Mouse (Mus musculus) MEL-GATA-1-ER (cell line): ENCODE data around the gene Slc26a11.

Experiments used
- DNase-seq: peaks from one replicate; pipeline ENCODE4 v3.0.0-alpha.2; 2012; ENCODE audit warnings: low read depth; ENCODE audit errors: extremely low read depth

Slc26a11 gene

DNA sequence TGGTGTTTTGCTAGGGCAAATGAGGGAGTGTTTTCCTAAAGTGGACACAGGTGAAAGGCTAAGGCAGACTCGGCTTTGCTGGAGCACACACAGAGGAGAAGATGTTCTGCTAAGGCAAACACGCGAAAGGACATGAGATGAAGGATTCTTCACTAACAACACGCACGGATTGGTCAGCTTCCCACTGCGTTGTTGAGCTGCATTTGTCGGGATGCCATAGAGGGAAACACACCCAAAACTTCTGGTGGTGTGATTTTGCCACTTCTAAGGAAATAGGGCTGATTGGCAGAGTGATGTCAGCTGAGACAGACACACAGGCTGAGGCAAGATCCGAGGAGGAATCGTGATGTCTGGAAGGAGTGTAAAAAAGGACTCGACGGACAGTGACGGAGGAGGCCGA, 40.6 kb downstream of the Slc26a11 start:
- no peak for DNase-seq

GRCm38 (mm10) chr11:119396461-119396860, 41.1 kb downstream of the Slc26a11 start:
- DNase-seq: no peak

DNA sequence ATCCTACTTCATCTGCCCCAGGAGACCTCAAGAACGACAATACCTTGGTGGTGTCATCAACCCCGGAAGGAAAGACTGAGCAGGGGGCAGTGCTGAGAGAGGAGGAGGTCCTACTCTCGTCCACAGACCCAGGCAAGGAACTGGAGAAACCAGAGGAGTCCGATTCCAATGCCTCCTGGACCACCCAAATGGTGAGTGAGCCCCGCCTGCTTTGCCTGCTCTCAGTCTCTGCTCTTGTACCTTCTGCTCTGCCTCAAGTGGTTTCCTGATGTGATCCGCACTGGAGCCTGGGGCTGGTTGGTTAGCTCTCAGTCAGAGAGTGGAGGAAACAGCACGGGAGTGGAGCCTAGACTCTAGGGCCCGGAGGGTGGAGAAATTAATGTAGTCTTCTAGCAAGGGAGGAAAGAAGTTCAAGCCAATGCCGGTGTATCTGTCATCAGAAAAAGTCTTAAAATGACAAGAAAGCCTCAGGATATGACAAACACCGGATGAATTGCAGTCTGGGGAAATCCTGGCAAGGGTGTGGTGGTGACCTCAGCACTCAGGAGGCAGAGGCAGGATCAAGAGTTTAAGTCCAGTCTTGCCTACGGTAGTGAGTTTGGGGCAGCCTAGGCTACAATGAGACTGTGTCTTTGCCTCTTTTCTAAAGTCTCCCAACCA, 47.3 kb downstream of the Slc26a11 start:
- no peak for DNase-seq

GRCm38 (mm10) chr11:119404627-119405026, 49.3 kb downstream of the Slc26a11 start:
- DNase-seq: peak; percentile 46

GRCm38 (mm10) chr11:119407381-119407780, 52.0 kb downstream of the Slc26a11 start:
- no peak for DNase-seq

DNA sequence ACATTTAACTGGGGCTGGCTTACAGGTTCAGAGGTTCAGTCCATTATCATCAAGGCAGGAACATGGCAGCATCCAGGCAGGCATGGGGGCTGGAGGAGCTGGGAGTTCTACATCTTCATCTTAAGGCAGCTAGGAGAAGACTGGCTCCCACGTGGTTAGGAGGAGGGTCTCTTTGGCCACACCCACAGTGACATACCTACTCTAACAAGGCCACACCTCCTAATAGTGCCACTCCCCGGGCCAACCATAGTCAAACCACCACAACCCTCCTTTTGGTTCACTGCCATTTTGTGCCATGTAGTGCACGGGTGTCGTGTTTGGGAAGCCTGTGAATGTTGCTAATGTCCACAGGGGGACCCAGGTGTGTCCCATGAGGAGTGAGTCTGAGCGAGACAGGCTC, 52.6 kb downstream of the Slc26a11 start:
- DNase-seq: no peak

GRCm38 (mm10) chr11:119419327-119420118, 64.2 kb downstream of the Slc26a11 start:
- DNase-seq: no peak

- no peak for DNase-seq
Observed at GRCm38 (mm10) chr11:119420426-119420825, 65.1 kb downstream of the Slc26a11 start.

DNA sequence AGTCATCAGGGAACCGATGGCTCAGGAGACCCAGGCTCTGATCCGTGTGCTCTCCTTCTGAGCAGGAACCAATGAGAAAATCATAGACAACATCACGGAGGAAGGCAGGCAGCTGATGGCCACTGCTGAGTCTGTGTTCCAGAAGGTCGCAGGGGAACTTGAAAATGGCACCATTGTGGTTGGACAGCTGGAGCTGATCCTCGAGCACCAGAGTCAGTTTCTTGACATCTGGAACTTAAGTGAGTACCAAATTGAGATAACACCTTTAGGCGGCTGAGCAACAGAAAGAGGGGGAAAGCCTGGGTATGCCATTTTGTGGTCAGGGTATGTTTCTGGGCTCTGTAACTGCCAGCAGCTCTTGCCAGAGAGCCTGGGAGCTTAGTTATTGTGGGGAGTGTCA, 72.1 kb downstream of the Slc26a11 start:
- no peak for DNase-seq

GRCm38 (mm10) chr11:119427986-119428385, 72.6 kb downstream of the Slc26a11 start:
- DNase-seq: no peak

- DNase-seq: peak; percentile 58
Observed at GRCm38 (mm10) chr11:119428649-119429136, 73.3 kb downstream of the Slc26a11 start.
